Mouse (Mus musculus) midbrain, embryonic 13.5 days (tissue): ENCODE measurements around the gene E130116L18Rik. TPM values are rescaled to one million over a fixed set of nuclear protein-coding genes. Genes with fewer than 3 reads are reported as not detected.

ENCODE experiments used
- ATAC-seq: fragments of 200-750 bp; cut with Nextera tagmentation; 2 replicates; pipeline ENCODE4 v1.8.0; 2017; ENCODE audit warnings: mild to moderate bottlenecking, moderate TSS enrichment, moderate library complexity
- H3K27ac ChIP-seq: fragments of 300-500 bp; sonication (generic); 2 replicates; pipeline ENCODE4 v1.5.1; 2015; ENCODE audit warnings: inconsistent platforms, mild to moderate bottlenecking, moderate library complexity
- H3K27me3 ChIP-seq: fragments of 300-500 bp; sonication (generic); 2 replicates; pipeline ENCODE4 v1.6.1; 2015; ENCODE audit warnings: mild to moderate bottlenecking, inconsistent platforms
- H3K36me3 ChIP-seq: fragments of 300-500 bp; sonication (generic); 2 replicates; pipeline ENCODE4 v1.6.1; 2015; ENCODE audit warnings: mild to moderate bottlenecking, inconsistent platforms
- H3K4me1 ChIP-seq: fragments of 300-500 bp; sonication (generic); replicated peaks from 2 replicates; pipeline ENCODE4 v1.6.1; 2015; ENCODE audit warnings: inconsistent platforms
- H3K4me2 ChIP-seq: fragments of 300-500 bp; sonication (generic); replicated peaks from 2 replicates; pipeline ENCODE4 v1.6.1; 2015; ENCODE audit warnings: moderate library complexity, mild to moderate bottlenecking, inconsistent platforms
- H3K4me3 ChIP-seq: fragments of 300-500 bp; sonication (generic); replicated peaks from 2 replicates; pipeline ENCODE4 v1.5.1; 2015; ENCODE audit warnings: mild to moderate bottlenecking, inconsistent platforms
- H3K9ac ChIP-seq: fragments of 300-500 bp; sonication (generic); replicated peaks from 2 replicates; pipeline ENCODE4 v1.6.1; 2015; ENCODE audit warnings: mild to moderate bottlenecking, inconsistent platforms
- H3K9me3 ChIP-seq: fragments of 300-500 bp; sonication (generic); 2 replicates; pipeline ENCODE4 v1.6.1; 2016; ENCODE audit warnings: mild to moderate bottlenecking, inconsistent platforms
- WGBS: fragments of 180-500 bp; shearing (Covaris S2); methylation state at CpG from one replicate; pipeline ENCODE4 v1.1.7; 2015; 5-methylcytosine and 5-hydroxymethylcytosine counted together
- polyA plus RNA-seq: library from polyadenylated mRNA; unstranded; fragments of >200 nt; fragmentation: Nextera tagmentation; extraction: Ambion mirVana; gene quantifications from 2 replicates; pipeline ENCODE4 v1.2.1, GENCODE M21; 2015

The E130116L18Rik gene
- not detected in 2 replicates for polyA plus RNA-seq

- Histone ChIP-seq H3K27me3 (no peaks in the 10 kb centered on the region), H3K27ac (peak within 1 kb of the TSS; percentile 89), H3K9ac (peak within 1 kb of the TSS; percentile 76), H3K4me1 (peaks cover 13% of the 10 kb centered on the region), H3K4me3 (peak within 1 kb of the TSS; percentile 64), H3K4me2 (peak within 1 kb of the TSS; percentile 71), H3K36me3 (peaks cover 4% of the 10 kb centered on the region; the same call in 1 of the 2 replicates), H3K9me3 (no peaks in the 10 kb centered on the region)
- ATAC-seq, result peak; percentile 98
- 4% methylated on average over 71 of the region's 72 CpGs for WGBS
These were observed at the start of gene E130116L18Rik for GRCm38 (mm10) chr5:25222752-25223702. TSS of gene E130116L18Rik (minus strand) at chr5:25223153.

- WGBS, result 93% methylated on average over 4 of the region's 4 CpGs
- Histone ChIP-seq H3K4me2 (no peak overlapping the region), H3K27ac (no peak overlapping the region), H3K4me3 (no peak overlapping the region), H3K27me3 (no peaks in the 10 kb centered on the region), H3K9me3 (no peaks in the 10 kb centered on the region), H3K4me1 (no peaks in the 10 kb centered on the region), H3K36me3 (peaks cover 77% of the 10 kb centered on the region), H3K9ac (no peak overlapping the region)
- no peak for ATAC-seq
These were observed 45.4 kb upstream of the E130116L18Rik start for GRCm38 (mm10) chr5:25268258-25268888.

- ATAC-seq, result no peak
- no peak overlapping the region for H3K27ac ChIP-seq
- H3K4me3 ChIP-seq, result no peak overlapping the region
- H3K9ac ChIP-seq, result no peak overlapping the region
- peaks cover 86% of the 10 kb centered on the region for H3K36me3 ChIP-seq
- 86% methylated on average over 7 of the region's 7 CpGs for WGBS
- no peak overlapping the region for H3K4me2 ChIP-seq
- H3K27me3 ChIP-seq, result no peaks in the 10 kb centered on the region
- H3K9me3 ChIP-seq, result no peaks in the 10 kb centered on the region
- H3K4me1 ChIP-seq, result no peaks in the 10 kb centered on the region
These were observed 39.3 kb upstream of the E130116L18Rik start for GRCm38 (mm10) chr5:25262266-25262665.

GRCm38 (mm10) chr5:25261452-25261851, 38.5 kb upstream of the E130116L18Rik start:
- no peak for ATAC-seq
- Histone ChIP-seq H3K36me3 (peaks cover 88% of the 10 kb centered on the region), H3K4me2 (no peak overlapping the region)

GRCm38 (mm10) chr5:25256686-25257085, 33.7 kb upstream of the E130116L18Rik start:
- Histone ChIP-seq H3K4me3 (no peak overlapping the region), H3K4me1 (no peaks in the 10 kb centered on the region), H3K27ac (no peak overlapping the region), H3K4me2 (no peak overlapping the region), H3K36me3 (peaks cover 85% of the 10 kb centered on the region), H3K9me3 (no peaks in the 10 kb centered on the region), H3K27me3 (no peaks in the 10 kb centered on the region), H3K9ac (no peak overlapping the region)
- ATAC-seq, result no peak
- WGBS, result 83% methylated on average over 2 of the region's 2 CpGs

More at GRCm38 (mm10) chr5:25261452-25261851, 38.5 kb upstream of the E130116L18Rik start:
- no peak overlapping the region for H3K9ac ChIP-seq
- 90% methylated on average over 6 of the region's 6 CpGs for WGBS
- no peaks in the 10 kb centered on the region for H3K9me3 ChIP-seq
- no peaks in the 10 kb centered on the region for H3K4me1 ChIP-seq
- no peaks in the 10 kb centered on the region for H3K27me3 ChIP-seq
- H3K27ac ChIP-seq, result no peak overlapping the region
- no peak overlapping the region for H3K4me3 ChIP-seq

GRCm38 (mm10) chr5:25254491-25254890, 31.5 kb upstream of the E130116L18Rik start:
- Histone ChIP-seq H3K9ac (no peak overlapping the region), H3K4me1 (no peaks in the 10 kb centered on the region), H3K4me2 (no peak overlapping the region), H3K9me3 (no peaks in the 10 kb centered on the region), H3K27me3 (no peaks in the 10 kb centered on the region), H3K4me3 (no peak overlapping the region), H3K27ac (no peak overlapping the region), H3K36me3 (peaks cover 91% of the 10 kb centered on the region)
- WGBS, result 90% methylated on average over 4 of the region's 4 CpGs
- ATAC-seq, result no peak

DNA sequence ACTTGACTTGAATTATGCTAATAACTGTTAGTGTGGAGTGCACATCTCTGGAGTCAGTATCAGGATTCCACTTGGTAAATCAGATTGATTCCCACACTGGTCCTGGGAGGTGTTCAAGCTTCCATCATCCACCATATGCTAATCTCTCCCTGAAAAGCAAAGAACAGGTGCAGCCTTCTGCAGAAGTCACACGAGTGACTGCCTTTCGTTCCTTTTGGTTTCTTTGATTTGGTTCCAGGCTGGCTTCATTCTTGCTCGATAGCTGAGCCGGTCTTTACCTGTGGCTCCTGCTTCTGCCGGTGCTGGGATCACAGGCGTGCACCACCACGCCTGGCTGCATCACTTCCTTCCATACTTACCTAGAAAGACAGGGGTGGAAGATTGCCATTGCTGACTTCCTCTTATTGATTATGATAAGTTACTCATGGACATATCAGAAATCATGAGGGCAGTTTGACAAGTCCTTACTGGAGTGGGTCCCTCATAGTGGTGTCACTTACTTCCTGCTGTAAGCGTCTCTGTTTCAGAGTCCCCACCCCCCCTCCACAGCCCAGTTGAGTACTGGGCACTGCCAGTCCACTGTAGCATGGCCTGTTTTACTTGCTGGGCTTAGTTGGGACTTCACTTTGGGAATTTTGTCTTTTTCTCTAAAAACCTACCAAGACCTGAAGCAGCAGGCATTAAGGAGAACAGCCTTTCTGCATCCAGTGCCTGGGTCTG, 30.0 kb upstream of the E130116L18Rik start:
- no peak overlapping the region for H3K4me3 ChIP-seq
- WGBS, result 91% methylated on average over 8 of the region's 8 CpGs
- no peaks in the 10 kb centered on the region for H3K9me3 ChIP-seq
- no peaks in the 10 kb centered on the region for H3K27me3 ChIP-seq
- no peak for ATAC-seq
- H3K4me2 ChIP-seq, result no peak overlapping the region
- no peak overlapping the region for H3K27ac ChIP-seq
- H3K36me3 ChIP-seq, result peaks cover 87% of the 10 kb centered on the region
- no peaks in the 10 kb centered on the region for H3K4me1 ChIP-seq
- H3K9ac ChIP-seq, result no peak overlapping the region

GRCm38 (mm10) chr5:25252423-25252822, 29.5 kb upstream of the E130116L18Rik start:
- no peak overlapping the region for H3K4me2 ChIP-seq
- no peaks in the 10 kb centered on the region for H3K27me3 ChIP-seq
- H3K4me3 ChIP-seq, result no peak overlapping the region
- peaks cover 85% of the 10 kb centered on the region for H3K36me3 ChIP-seq
- 83% methylated on average over 2 of the region's 2 CpGs for WGBS
- H3K9me3 ChIP-seq, result no peaks in the 10 kb centered on the region
- no peak overlapping the region for H3K27ac ChIP-seq
- no peak overlapping the region for H3K9ac ChIP-seq
- ATAC-seq, result no peak
- H3K4me1 ChIP-seq, result no peaks in the 10 kb centered on the region

GRCm38 (mm10) chr5:25247036-25247435, 24.1 kb upstream of the E130116L18Rik start:
- Histone ChIP-seq H3K4me1 (no peaks in the 10 kb centered on the region), H3K4me3 (no peak overlapping the region), H3K4me2 (no peak overlapping the region), H3K27ac (no peak overlapping the region), H3K9ac (no peak overlapping the region), H3K9me3 (no peaks in the 10 kb centered on the region), H3K36me3 (peaks cover 48% of the 10 kb centered on the region), H3K27me3 (no peaks in the 10 kb centered on the region)
- 89% methylated on average over 3 of the region's 3 CpGs for WGBS
- ATAC-seq, result no peak

DNA sequence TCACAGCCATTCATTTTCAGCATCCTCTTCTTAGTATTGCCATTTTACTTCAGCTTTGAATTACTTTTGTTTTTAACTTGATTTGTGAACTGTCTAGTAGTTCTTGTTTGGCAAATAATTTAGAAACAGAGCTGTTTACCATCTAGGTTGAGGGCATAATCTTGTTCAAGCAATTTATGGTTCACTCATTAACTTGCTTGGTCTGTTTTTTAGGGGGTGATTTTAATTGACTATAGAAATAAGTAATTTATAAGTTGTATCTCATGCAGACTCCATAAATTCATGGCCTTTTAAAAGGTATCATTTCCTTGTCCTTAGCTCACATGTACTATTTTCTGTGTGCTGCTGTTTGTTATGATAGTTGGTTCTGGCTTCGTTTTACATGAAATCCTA, 23.5 kb upstream of the E130116L18Rik start:
- no peaks in the 10 kb centered on the region for H3K9me3 ChIP-seq

DNA sequence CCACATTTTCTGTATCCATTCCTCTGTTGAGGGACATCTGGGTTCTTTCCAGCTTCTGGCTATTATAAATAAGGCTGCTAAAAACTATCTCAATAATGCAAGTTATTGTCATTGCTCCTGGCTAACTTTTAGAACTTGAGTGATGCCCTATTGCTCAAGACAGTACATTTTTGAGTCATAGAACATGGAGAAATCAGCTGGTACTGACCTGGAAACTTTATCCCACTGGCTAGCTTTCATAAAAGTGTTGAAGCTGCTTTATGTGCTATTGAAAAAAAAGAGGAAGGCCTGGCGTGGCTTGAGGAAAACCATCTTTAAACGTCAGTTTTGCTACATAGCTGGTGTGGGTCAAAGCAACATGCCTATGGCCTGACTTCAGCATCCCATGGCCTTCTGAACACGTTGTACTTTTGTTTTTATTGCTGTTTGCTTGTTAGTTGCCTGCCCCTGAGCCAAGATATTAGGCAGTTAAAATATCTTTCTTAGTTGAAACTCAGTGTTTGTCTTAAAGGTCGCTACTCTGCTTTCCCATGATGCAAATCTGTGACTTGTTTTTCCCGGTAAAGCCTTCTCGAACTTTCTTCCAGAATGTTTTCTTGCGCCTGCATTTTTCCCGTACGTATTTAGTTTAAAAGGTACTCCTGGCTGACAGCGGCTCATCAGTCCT, 23.0 kb upstream of the E130116L18Rik start:
- H3K4me1 ChIP-seq, result no peaks in the 10 kb centered on the region
- 92% methylated on average over 10 of the region's 10 CpGs for WGBS

More for the DNA sequence above, 23.5 kb upstream of the E130116L18Rik start:
- H3K4me2 ChIP-seq, result no peak overlapping the region
- no peaks in the 10 kb centered on the region for H3K27me3 ChIP-seq
- H3K4me3 ChIP-seq, result no peak overlapping the region
- no peaks in the 10 kb centered on the region for H3K4me1 ChIP-seq
- H3K9ac ChIP-seq, result no peak overlapping the region
- no peak for ATAC-seq
- H3K27ac ChIP-seq, result no peak overlapping the region
- 74% methylated on average over 1 of the region's 1 CpGs for WGBS
- H3K36me3 ChIP-seq, result peaks cover 48% of the 10 kb centered on the region

More for the DNA sequence above, 23.0 kb upstream of the E130116L18Rik start:
- ATAC-seq, result no peak
- Histone ChIP-seq H3K9ac (no peak overlapping the region), H3K4me3 (no peak overlapping the region), H3K36me3 (peaks cover 42% of the 10 kb centered on the region), H3K9me3 (no peaks in the 10 kb centered on the region), H3K27ac (no peak overlapping the region), H3K4me2 (no peak overlapping the region), H3K27me3 (no peaks in the 10 kb centered on the region)
